Mouse (Mus musculus) cerebellum, postnatal 4 days (tissue): ENCODE data around the gene Noxred1.
A peak's percentile ranks its signal among the peaks of the same experiment; 100 is the strongest.
"Not testable (repeated sequence)": the region's sequence is repeated elsewhere in the genome, so short reads cannot be mapped to it uniquely, and the experiment has no call there.

Source experiments
- DNase-seq, 2 experiments: peaks; one replicate each; pipeline ENCODE4 v3.0.0; 2022; ENCODE audit warnings: low spot score in 2 of 2, mixed read lengths in 1 of 2

Noxred1 gene

DNA sequence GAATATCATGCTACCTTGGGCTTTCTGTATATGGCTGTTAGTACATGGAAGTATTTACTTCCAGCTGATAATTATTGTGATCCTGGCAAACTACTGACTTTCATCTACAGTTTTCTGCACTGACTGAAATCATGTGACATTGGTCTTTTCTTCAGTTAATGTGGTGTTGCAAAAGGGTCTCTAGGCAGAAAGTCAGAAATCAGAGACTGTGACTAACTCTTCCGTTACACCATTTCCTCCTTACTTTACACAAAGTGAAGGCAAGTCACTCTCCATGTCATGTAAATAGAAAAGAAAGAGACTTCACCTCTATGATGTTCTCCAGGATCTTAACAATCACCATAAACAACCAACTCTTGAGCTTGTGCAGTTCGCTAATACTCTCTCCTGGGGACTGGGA lies 8.9 kb downstream of the Noxred1 start:
- DNase-seq = no peak

DNA sequence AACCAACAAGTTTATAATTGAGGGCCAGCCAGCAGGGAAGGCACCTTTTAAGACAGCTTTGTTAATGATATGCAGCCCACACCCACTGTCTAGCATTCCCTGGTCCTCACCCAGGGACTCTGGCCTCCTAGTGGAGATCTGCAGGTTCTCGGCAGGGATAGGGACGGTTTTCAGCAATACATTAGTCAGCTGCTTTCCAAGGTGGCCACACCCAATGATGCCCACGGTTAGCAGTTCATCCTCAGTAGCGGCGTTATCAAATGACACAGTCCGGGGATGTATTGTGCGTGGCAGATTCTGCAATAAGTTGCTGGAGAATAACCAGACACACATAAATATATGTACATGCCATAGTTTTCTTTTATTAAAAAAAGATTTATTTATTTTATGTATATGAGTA lies 11.7 kb downstream of the Noxred1 start:
- no peak for DNase-seq

DNA sequence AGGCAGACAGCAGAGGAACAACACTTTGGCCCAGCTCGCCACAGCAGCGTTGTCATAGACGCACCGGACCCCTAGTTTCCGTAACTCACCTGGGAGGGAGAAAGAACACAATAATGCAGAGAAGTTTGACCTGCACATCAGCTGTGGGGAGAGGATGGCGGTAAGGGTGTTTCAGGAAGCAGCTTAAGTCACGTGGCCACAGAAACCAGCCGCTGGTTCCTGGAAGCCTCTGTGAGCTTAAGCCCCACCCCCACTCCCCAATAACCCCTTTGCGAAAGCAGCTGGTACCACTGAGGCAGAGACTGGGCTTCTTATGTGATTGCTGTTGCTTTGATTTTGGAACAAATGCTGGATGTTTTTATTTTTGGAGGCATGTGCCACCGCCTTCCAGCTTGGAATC lies 13.6 kb downstream of the Noxred1 start:
- DNase-seq = no peak

GRCm38 (mm10) chr12:87219362-87219761 lies 19.2 kb downstream of the Noxred1 start:
- peak in 1 of 2 experiments; percentile 49 for DNase-seq

DNA sequence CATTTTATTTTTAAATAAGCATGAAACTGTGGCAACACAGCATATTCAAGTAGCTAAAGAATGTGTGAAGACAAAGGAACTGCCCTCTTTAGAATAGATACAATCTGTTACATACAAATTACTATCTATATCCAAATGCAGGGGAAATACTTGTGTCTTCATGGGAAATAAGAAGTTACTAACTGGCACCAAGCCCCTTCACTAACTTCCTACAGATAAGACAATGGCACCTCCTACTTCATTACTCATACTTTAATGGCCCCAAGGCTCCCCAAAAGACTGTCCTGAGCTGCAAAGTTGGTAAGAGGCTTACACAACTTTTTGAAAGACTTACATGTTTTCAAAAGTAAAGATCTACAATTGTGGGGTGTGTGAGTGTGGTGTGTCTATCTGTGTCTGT lies 20.9 kb downstream of the Noxred1 start:
- no peak for DNase-seq

- DNase-seq = no peak
Observed at GRCm38 (mm10) chr12:87216053-87216452, 22.5 kb downstream of the Noxred1 start.

- no peak for DNase-seq
Observed at GRCm38 (mm10) chr12:87212844-87213606, 25.5 kb downstream of the Noxred1 start.

- not testable (repeated sequence) for DNase-seq
Observed at GRCm38 (mm10) chr12:87205789-87206188, 32.7 kb downstream of the Noxred1 start.

DNA sequence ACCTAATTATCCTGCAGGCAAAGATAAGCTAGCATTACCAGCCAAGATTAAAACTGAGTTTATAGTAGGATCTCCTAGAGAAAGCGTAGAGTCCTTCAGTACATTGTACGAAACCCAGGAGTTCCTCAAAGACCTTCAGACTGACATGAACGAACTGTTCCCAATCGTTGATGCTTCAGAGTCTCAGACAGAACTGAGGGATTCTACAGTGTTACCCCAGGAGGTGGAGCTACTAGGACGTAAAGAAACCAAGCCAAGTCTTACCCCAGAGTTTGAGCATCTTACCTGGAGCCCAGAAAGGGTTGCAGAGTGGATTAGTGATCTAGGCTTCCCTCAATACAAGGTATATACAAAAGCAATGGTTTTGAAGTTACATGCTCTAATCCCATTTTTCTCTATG lies 36.8 kb downstream of the Noxred1 start:
- no peak for DNase-seq

GRCm38 (mm10) chr12:87199973-87200586 lies 38.5 kb downstream of the Noxred1 start, which contains the start of gene Tmed8:
Gene Tmed8, minus strand, starts transcription at chr12:87200454.
- peak; percentile 44 to 80 for DNase-seq

DNA sequence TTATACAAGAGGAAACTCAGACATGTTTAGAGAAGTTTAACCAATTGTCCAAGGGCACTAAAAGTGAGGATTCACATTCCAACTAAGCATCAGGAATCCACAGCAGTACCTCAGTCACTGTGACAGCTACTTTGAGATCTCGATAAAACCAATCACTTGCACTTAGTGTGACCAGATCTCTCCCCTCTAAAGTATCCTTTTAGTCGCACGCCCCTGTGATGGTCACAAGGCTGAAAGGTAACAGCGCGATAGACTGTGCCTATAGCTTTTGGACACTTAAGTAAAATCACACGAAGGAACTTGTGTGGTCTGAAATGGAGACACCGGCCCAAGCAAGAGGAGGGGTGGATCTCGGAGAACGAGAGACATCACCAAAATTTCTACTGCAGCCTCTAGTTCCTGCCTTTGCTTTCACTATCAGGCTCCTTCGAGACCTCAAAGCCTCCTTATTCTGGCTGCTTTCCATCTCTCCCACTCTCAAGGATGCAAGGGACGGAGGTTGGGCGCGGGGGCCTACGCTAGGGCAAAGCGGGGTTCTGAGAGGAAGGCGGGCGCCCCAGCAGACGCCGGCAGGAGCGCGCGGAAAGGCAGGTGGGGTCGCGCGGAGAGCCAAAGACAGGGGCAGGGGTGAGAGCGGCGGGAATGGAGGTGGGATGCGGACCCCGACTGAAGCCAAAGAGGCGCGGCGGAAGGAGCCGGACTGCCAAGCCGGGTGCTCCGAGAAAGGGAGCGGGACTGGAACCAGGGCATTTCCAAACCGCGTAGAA lies 39.1 kb downstream of the Noxred1 start, which contains the start of gene Samd15:
Gene Samd15 (plus strand): TSS at position 518 of the 767 bp plus-strand sequence.
- DNase-seq = peak in 1 of 2 experiments; percentile 30

DNA sequence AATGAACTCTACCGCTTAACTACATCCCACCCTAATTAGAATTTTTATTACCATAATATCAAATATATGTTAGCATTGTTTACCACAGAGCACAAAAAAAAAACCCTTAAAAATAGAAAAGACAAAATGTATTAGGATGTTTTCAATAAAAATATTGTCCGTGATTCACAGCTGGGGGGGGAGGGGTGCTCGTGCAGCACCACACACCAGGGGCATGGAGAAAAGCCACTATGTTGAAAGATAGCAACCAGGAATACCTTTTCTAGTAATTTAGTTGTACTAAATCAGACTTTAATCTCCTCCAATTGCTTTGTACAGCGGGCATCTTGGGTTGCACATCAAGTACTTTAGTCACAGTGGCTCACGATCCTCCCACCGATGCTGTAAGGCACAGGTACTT lies 39.7 kb downstream of the Noxred1 start:
- no peak for DNase-seq

GRCm38 (mm10) chr12:87196310-87196709 lies 42.2 kb downstream of the Noxred1 start:
- DNase-seq = no peak

GRCm38 (mm10) chr12:87195069-87195468 lies 43.5 kb downstream of the Noxred1 start:
- no peak for DNase-seq

DNA sequence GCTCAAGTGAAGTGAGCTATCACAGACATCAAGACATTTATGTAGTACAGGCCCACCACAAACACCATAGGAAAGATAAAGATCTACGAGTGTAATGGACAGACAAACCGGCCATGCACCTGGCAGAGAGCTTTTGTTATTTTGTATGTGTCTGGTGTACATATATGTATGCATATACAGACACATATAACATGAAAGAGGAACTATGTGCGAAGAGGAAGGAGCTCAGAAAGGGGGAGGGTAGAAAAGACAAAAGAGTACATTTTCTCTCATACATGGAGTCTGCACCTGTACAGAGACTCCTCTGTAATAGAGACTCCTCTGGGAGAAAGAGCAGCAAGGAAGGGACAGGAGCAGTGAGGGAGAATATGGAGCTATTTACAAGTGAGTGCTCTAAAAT lies 45.5 kb downstream of the Noxred1 start:
- DNase-seq = no peak

- DNase-seq = no peak
Observed at GRCm38 (mm10) chr12:87177631-87178030, 60.9 kb downstream of the Noxred1 start.

GRCm38 (mm10) chr12:87175194-87175946 lies 63.2 kb downstream of the Noxred1 start:
- no peak for DNase-seq
